Mouse (Mus musculus) hematopoietic stem cell, adult 5-6 weeks (primary cell): ENCODE data around the gene Tmem131l. TPM values are rescaled to one million over a fixed set of nuclear protein-coding genes. Genes with fewer than 3 reads are reported as not detected.

Experiments used
- ATAC-seq, 2 experiments: fragments of 125-278 bp in 1 of 2; replicated peaks in 1 of 2; 2 replicates each; pipeline ENCODE4 v1.8.0; 2016 to 2017; ENCODE audit warnings: inconsistent platforms in 2 of 2, mild to moderate bottlenecking in 2 of 2, moderate number of reproducible peaks in 2 of 2, low read depth in 1 of 2, moderate TSS enrichment in 1 of 2; ENCODE audit not compliant: low FRiP score in 2 of 2, poor library complexity in 2 of 2, severe bottlenecking in 2 of 2, insufficient read depth in 1 of 2, low TSS enrichment in 1 of 2
- total RNA-seq: library from RNA; stranded (forward); fragments of 172-1452, 232-1000 nt; gene quantifications from 2 replicates; pipeline ENCODE4 v1.2.3, GENCODE M21; 2017

Gene Tmem131l
- total RNA-seq: 55.8 and 61.3 TPM in 2 replicates

DNA sequence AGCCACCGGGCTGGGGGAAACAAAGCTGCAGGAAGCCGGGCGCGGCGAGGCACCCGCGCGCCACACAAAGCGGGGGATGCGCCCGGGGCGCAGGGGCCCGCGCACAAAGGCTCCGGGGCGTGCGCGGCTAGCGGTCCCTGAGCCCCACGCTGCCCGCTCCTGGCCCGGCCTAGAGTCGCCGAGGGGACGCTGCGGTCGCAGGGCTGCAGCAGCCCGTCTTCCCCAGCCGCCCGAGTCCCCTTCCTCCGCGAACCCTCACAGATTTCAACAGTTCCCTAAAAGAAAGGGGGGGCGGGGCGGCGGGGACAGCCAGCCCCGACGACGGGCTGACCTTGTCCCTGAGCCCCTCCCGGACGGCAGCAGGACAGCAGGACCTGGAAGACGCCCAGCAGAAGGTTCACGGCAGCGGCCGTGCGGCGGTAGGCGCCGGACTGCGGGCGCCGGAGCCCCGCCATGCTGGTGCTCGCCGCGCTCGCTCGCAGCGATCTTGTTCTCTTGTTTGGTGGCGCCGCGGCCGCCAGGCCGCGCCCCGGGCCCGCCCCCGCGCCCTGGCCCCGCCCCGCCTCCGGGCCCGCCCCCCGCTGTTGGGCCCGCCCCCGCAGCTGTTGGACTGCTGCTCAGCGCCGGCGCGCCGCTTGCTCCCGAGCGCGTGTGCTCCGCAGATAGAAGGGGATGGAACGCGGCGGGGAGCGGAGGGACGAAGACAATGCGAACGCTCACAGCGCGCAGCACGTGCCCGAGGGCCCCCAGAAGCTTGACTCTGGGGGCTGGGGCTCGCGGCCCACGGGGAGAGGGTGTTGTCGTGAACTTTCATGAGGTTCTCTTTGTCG lies at the start of gene Tmem131l:
Tmem131l (minus strand) TSS at position 530 of the 830 bp plus-strand sequence.
- ATAC-seq: peak; percentile 28 to 62

DNA sequence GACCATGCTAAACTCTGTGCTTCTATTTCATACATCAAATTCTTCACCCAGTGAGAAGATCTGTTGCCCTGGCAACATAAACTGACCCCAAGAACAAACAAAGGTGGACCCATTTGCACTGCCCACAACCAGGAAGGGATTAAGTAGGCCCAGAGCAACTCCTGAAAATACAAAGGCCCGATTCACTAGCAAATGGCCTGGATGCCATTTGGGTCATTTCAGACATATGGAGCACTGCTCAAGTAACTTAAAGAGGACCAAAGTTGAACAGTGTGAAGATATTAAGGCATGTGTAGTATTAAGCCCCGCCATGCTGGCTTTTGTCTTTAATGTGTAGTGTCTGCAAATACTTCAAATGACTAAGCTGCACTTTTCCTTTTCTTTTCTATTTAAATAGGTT lies 46.9 kb upstream of the Tmem131l start:
- ATAC-seq: no peak

DNA sequence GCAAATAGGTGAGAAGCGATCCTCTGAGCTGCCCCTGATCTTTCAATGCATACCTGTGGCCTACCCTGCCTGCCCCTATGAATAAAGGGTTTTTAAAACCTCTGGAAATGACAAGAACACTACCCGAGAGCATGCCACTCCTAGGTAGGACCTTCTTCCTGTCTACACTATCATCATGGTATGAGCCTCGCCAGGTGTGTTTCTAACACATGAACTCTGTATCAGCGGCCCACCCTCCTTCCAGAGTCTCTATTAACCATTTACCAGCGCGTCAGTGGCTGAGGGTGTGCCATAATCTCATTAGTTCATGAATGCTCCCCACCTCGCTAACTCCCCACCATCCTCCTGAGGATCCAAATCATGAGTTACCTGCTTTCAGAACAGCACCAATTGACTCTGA lies 46.4 kb upstream of the Tmem131l start:
- ATAC-seq: no peak

DNA sequence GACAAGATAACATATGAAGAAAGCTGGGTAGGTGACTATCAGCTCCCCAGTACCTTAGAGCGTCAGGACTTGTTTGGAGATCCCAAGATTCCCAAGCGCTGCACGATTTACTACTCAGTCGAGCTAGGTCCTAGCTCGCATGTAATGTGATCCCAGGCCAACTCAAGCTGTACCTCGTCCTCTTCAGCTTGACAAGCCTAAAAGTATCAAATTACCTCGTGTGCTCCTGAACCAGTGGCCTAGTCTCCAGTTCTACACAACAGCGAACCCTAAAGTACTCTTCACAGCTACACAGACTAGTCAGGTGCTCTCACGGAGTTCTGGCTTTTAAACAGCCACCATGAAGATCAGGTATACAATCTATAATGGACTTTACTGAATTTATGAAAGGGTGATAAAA lies 45.5 kb upstream of the Tmem131l start:
- ATAC-seq: no peak

DNA sequence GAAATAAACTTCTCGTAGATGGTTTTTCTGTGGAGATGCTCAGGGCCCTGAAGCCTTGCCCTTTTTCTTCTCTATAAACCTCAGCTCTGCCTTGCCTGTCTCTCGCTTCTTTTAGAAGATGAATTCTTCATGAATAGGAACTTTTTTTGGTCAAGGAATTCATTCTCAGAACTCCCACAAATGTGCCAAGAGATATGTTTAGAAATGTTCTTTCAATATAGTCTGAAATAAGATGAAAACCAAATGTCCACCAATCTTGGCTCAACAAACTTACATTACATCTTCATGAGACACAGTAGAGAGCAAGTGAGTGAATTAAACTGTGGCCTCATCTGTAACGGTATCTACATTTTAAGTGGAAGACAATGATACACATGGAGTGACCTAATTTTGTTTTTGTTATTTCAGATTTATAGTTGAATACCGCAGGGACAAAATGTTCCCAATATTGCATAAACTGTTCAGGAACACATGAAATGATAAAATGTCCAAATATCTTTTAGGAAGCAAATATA lies 41.3 kb upstream of the Tmem131l start:
- no peak for ATAC-seq

DNA sequence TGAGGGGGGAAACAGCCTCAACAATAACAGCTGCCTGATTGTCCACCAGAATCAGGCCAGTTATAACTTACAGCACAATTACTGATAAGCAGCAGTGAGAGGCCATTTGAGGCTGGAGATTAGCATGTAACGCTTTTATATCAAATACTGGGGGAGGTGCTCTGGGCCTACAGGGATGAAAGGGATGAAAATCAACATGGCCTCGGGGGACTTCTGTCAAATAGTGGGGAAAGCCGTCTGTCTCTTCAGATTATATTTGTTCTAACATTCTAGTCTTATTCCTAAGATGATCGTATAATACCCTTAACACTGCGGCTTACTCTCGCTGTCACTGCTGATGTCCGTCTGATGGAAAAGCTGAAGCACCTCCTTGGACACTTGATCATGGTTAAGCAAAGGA lies 40.1 kb upstream of the Tmem131l start:
- ATAC-seq: no peak

DNA sequence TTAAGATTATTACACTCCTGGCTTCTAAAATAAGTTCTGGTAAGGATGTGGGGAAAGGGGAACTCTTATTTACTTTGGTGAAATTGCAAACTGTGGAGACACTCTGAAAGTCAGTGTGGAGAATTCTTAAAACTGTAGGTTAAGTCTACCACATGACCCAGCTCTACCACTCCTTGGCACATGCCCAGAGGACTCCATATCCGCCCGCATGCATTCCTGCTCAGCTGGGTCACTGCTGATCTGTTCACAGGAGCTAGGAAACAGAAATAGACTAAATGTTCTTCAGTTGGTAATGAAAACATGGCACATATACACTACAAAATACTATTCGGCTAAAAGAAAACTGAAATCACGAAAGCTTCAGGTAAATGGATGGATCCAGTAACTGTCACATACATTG lies 37.5 kb upstream of the Tmem131l start:
- no peak for ATAC-seq

DNA sequence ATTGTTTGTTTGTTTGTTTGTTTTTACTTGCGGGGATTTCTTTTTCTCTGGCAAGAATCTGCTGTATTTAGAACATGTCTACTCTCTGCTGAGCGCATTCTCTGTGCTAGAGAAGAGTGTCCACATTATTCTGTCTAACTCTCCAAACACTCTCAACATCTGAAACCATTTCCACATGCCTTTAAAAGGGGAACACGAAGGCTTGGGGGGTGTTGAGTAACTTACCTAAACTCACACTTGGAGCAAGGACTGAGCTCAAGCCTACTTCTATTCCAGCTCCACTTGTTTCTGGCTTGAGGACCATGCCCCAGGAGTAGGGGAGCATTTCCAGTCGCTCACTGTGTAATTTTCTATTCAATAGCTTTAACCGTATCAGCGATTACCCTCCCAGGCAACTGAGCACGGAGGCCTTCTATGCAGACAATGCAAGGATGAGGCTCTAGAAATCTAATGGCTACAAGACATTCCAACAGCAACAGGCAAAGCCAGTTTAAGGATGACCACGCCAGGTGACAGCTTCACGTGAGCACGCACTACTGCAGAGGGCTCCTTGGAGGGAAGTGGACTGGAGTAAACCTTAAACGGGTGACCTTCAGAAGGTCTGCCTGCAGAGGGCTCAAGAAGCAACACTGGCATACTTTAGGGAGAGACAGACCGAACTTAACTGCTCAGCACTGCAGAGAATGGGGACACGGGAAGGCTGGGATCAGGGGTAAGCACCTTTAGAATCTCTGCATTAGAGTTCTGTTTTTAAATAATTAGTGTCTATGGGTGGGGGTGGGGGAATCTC lies 36.8 kb upstream of the Tmem131l start:
- peak in 1 of 2 experiments; percentile 59; a peak in 1 of 4 replicates for ATAC-seq

DNA sequence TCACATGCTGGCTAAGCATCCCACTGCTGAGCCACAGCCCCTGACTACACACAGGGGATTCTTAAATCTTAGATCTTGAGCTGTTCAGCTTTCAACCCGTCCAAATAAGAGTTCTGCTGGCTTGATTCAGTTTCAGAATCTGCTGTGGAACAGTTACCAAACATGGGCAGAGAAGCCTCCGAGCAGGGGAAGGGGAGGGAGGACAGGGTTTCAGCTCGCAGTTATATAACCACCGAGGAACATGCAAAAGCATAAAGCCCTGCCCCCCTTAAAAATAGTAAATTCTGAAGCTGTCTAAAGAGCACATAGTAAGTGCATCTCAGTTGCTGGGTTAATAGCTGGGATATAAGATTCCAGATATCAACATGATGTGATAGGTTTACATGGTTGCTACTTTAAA lies 35.5 kb upstream of the Tmem131l start:
- no peak for ATAC-seq

DNA sequence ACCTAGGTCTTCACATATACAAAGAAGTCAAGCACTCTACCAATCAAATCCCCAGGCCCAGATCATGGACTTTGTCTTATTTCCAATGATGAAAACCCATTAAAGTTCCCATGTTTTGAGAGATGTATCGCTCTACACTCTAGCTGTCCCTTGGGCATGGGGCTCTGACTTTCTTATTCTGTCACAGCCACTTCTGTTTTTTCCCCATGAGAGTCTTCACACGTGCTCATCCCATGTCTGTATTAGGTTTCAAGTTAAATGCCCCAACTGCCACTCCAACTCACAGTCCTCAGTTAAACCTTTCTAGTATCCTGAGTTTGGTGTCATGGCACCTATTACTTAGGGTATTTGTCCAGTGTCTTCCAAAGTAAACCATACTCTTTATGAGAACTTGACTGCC lies 34.8 kb upstream of the Tmem131l start:
- no peak for ATAC-seq

DNA sequence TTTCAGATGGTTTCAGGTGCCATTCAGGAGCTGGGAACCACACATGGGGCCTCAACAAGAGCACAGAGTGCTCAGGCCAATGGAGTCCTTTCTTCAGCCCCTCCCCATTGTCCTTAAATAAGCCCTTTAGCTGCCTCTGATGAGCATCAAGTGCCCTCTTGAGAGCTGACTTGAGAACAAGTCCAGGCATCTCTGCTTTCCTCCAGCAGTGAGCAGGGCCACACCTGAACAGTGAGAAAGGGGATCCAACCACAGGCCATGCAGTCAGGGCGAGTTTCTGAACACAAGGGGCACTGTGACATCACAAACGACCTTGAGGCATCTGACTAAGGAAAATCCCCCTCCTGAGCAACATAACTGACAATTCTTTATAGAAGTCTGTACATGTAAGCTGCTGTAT lies 31.7 kb upstream of the Tmem131l start:
- ATAC-seq: no peak

DNA sequence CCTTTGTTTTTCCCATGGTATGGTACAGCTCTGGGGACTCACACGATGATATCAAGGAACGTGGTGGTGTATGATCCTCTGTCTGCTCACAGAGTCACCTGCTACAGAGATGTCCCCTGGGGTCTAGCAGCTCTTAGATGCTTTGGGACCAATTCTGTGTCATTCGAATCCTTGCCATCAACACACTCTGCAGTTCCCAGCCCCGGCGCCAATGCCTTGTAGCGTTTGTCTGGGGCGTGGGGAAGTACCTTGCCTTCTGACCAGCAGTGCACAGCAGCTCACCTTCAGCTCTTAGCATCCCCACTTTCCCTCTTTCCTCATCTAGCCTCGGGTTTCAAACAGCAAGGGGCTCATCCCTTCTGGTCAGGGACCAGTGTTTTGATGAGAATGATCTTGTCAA lies 30.8 kb upstream of the Tmem131l start:
- ATAC-seq: no peak

DNA sequence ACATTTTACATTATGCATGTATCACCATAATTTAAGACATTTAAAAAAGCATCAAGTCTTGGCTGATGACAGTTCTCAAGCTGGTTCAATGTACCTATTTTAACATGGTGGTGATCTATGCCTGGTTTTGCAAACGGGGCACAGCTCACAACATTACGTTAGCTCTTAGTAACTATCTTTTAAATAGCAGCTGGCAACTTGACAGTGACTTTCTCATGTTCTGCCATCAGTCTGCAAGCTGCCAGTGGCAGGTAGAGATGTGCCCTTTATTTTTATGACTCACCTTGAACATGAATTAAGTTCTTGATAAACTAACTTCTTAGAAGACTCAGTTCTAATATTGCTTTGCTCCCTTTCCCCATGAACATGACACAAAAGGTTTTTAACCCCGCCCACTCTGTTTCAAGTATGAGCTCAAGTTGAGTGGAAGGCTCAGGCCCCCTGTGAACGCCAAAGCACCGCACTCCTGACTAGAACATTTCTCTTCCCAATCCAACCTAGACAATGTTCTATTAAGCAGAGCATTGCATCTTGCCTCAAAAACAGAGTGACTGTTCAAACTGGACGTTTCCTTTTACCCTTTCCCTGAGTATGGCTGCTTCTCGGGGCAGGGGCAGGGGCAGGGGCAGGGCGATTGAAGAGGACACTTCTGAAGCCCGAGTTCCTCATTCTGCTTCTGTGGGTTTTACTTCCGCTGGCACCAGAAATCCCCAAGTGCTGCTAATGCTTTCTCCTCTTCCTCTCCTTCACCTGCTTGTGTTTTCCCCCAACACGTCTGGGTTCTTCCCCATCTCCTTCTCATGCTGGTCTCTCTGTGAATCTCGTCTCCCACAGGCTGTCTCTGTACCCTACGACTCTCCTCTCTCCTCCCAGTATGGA lies 29.1 kb upstream of the Tmem131l start:
- ATAC-seq: peak; percentile 90 to 93

DNA sequence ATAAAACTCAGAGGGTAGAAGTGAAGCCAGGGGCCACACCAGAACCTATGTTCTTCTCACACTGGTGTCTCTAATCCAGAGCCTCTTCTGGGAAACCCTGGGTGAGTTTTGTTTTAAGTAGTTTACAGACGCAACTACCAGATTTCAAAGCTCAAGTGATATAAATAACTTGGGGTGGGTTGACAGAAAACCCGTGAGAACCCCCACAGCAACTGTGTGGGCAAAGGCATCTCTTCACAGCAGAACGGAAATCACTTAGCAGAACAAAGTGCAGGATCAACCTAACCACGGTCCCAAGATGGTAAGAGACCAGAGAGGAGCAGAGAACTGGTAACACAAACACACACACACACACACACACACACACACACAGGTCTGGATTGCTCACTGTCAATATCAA lies 25.9 kb upstream of the Tmem131l start:
- ATAC-seq: no peak

DNA sequence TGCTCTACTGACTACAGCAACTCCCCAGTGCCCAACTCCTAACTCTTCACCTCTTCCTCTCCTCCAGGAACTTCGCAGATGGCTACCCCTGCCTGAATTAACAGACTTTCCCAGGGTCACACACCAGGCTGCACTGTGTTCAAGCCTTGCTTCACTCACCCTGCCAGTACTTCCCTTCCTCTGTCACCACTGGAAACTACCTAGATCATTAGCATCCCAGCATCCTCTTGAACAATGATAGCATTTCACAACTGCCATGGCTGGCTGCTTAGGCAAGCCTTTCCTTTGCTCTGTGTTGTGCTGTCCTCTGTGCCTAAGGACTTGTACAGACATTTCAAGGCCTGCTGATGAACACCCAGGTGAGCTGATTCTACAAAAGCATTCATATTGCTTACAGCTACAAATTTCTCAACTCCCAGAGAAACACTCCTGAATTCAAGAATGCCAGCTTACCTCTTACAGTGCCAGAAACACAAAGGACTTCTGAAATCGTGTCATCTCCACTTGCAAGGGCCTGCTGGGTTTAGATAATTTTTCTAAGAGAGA lies 23.5 kb upstream of the Tmem131l start:
- peak; percentile 22 to 61; a peak in 2 of 4 replicates for ATAC-seq

DNA sequence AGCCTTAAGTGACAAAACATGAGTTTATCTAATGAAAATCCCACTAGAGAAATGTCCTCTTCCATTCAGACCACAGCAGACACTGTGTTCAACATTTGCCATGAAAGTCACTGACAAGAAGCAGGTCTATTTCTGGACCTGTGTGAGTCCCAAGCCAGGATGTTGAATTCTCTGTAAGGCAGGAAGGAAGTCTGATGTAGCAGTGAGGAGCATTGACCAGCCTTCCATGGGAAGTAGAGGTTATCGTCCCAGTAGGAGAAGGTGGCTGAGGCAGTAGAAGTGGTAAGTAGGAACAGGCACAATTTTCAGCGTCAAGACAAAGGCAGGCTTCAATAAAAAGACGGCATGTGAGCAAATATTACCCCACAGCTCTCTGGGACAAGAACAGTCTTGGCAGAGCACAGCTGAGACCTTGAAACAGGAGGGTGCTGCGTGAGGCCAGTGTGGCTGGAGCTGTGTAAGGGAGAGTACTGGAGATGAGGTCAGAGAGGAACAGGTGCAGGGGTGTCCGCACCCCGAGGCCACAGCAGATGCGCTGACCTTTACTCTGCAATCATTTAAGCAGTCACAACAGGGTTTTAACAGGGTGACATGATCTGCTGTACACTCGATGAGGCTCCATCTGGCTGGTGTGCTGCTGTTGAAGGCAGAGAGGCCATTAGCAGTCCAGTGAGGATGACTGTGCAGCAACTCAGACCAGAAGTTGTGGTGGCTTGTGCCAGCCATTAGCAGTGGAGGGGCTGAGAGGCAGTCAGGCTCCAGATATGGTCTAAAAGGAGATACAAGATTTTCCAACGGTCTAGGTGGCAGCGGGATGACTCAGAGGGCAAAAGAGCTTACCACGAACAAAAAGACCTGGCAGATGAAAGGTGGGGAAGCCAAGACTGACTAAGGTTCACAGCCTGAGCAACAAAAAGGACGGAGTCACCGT lies 21.8 kb upstream of the Tmem131l start:
- peak; percentile 59; a peak in 2 of 4 replicates for ATAC-seq
